Mouse (Mus musculus): Measurements from ENCODE around the gene Sirt7.

GRCm38 (mm10) chr11:120579316-120580107 lies 45.5 kb downstream of the Sirt7 start:
- TF ChIP-seq GATA1 (IDR thresholded peaks at IDR 0.05; ENCODE audit: borderline replicate concordance, low read length) (no peak), CTCF (IDR thresholded peaks at IDR 0.05; ENCODE audit: low read depth, low read length) (peak; percentile 98), POLR2AphosphoS5 (IDR thresholded peaks at IDR 0.05; ENCODE audit: insufficient replicate concordance, low read depth, low read length) (no peak), TAL1 (conservative IDR thresholded peaks at IDR 0.05; ENCODE audit: low read depth, low read length) (no peak), GATA2 (IDR thresholded peaks at IDR 0.05; ENCODE audit: borderline replicate concordance, low read depth, low read length) (no peak)
